In the genomic region with DNA sequence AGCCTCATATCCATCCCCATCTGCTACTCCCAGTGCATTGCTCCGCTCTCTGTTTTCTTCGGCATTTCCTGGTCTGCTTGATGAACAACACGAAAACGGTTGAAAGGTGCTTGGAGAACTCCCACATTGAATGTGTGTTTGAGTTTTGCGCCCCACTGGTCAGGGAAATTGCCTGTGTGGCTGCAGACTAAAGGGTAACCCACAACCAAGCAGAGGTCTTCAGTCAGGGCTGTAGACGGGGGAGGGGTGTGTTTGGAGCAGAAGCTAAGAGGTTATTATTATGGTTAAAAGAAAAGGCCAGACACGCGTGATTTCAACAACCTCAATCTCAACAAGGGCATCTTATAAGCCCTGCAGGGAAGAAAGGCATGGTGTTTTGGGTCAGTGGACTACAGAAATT, we compare ENCODE assay signal across 18 mouse cellular contexts.
"Had no signal": no experiment of that assay in that cellular context is flagged by ENCODE, and none has a peak within 500 bp of the region (broad histone marks: within the 10 kb centered on the region; RNA-seq: fewer than 3 reads in every experiment).

No protein-coding gene starts in this region.

- H3K9ac ChIP-seq: lung, embryonic 14.5 days; midbrain, embryonic 12.5 days; neural tube, embryonic 13.5 days; neural tube, embryonic 15.5 days had no signal

- H3K36me3 ChIP-seq: midbrain, embryonic 10.5 days; midbrain, embryonic 12.5 days; neural tube, embryonic 13.5 days; neural tube, embryonic 15.5 days had no signal

- H3K4me3 ChIP-seq: midbrain, embryonic 10.5 days; midbrain, embryonic 12.5 days; myocyte; neural tube, embryonic 13.5 days; neural tube, embryonic 15.5 days had no signal

- H3K27me3 ChIP-seq: midbrain, embryonic 12.5 days; neural tube, embryonic 13.5 days; neural tube, embryonic 15.5 days had no signal

- H3K4me2 ChIP-seq: lung, embryonic 14.5 days; midbrain, embryonic 12.5 days; neural tube, embryonic 13.5 days; neural tube, embryonic 15.5 days had no signal

- DNase-seq: lung, adult 18-20 months; lung, embryonic 14.5 days; lung, postnatal 10 days; lung, postnatal 4 days; midbrain, embryonic 14.5 days; right cerebral cortex, adult 18-20 months; right cerebral cortex, postnatal 25 days; right cerebral cortex, postnatal 4 days; spleen, adult 18-20 months; thymus, adult 18-20 months; thymus, postnatal 14 days; thymus, postnatal 36 days had no signal

- ATAC-seq: midbrain, embryonic 16.5 days had no signal

- H3K9me3 ChIP-seq: midbrain, embryonic 12.5 days; neural tube, embryonic 13.5 days; neural tube, embryonic 15.5 days had no signal

- H3K27ac ChIP-seq: midbrain, embryonic 10.5 days; midbrain, embryonic 12.5 days; neural tube, embryonic 13.5 days; neural tube, embryonic 15.5 days had no signal
